Mouse (Mus musculus) G1E (cell line): ENCODE results near the gene Igfbp2. TPM values are rescaled to one million over a fixed set of nuclear protein-coding genes. Genes with fewer than 3 reads are reported as not detected.

Experiments used
- ATAC-seq: 2 replicates; pipeline ENCODE4 v1.8.0; 2016; ENCODE audit warnings: mild to moderate bottlenecking; ENCODE audit not compliant: insufficient number of reproducible peaks, poor library complexity, low FRiP score, severe bottlenecking; ENCODE audit errors: extremely low read depth
- DNase-seq: peaks from one replicate; pipeline ENCODE4 v3.0.0; 2012; ENCODE audit warnings: low spot score
- H3K27me3 ChIP-seq: 2 replicates; pipeline ENCODE4 v1.6.1; 2012; ENCODE audit warnings: mild to moderate bottlenecking, low read length, inconsistent platforms; ENCODE audit not compliant: insufficient read depth
- H3K36me3 ChIP-seq: replicated peaks from 2 replicates; pipeline ENCODE3; 2012; ENCODE audit warnings: mild to moderate bottlenecking, inconsistent platforms
- H3K4me1 ChIP-seq: 2 replicates; pipeline ENCODE4 v1.6.1; 2012; ENCODE audit warnings: low read depth, low read length, inconsistent platforms, mixed read lengths; ENCODE audit not compliant: insufficient read depth
- H3K4me3 ChIP-seq: 2 replicates; pipeline ENCODE4 v1.5.1; 2012; ENCODE audit warnings: low read depth, mild to moderate bottlenecking, inconsistent platforms, low read length, moderate library complexity, mixed read lengths
- H3K9me3 ChIP-seq: replicated peaks from 2 replicates; pipeline ENCODE4 v1.6.1; 2012; ENCODE audit warnings: inconsistent platforms
- CTCF ChIP-seq: IDR thresholded peaks from 2 replicates; pipeline ENCODE4 v1.5.1; 2012; ENCODE audit warnings: low read depth, low read length, inconsistent platforms, mixed read lengths
- GATA1 ChIP-seq: IDR thresholded peaks from 2 replicates; pipeline ENCODE4 v1.6.1; 2012; ENCODE audit warnings: borderline replicate concordance, low read length, inconsistent platforms, mixed read lengths
- GATA2 ChIP-seq: IDR thresholded peaks from 2 replicates; pipeline ENCODE4 v1.6.1; 2012; ENCODE audit warnings: low read depth, low read length, inconsistent platforms, borderline replicate concordance
- POLR2AphosphoS5 ChIP-seq: IDR thresholded peaks from 2 replicates; pipeline ENCODE4 v1.6.1; 2012; ENCODE audit warnings: low read depth, low read length, inconsistent platforms; ENCODE audit not compliant: insufficient replicate concordance
- TAL1 ChIP-seq: conservative IDR thresholded peaks from 2 replicates; pipeline ENCODE4 v1.6.1; 2012; ENCODE audit warnings: low read depth, low read length, inconsistent platforms, mixed read lengths
- polyA plus RNA-seq: library from polyadenylated mRNA; stranded (reverse); fragments of >175 nt; gene quantifications from 2 replicates; pipeline ENCODE4 v1.2.3, GENCODE M21; 2012
- total RNA-seq, 2 experiments: library from RNA; stranded (forward) in 1 of 2; stranded (reverse) in 1 of 2; fragments of 200-1000 nt in 1 of 2; fragments of >200 nt in 1 of 2; fragmentation: Nextera tagmentation in 1 of 2; gene quantifications; 2 replicates each; pipeline ENCODE4 v1.2.3; 2014 to 2017

The Igfbp2 gene
- total and polyA plus RNA-seq, 3 experiments = 0.55 TPM; not detected in 2

DNA sequence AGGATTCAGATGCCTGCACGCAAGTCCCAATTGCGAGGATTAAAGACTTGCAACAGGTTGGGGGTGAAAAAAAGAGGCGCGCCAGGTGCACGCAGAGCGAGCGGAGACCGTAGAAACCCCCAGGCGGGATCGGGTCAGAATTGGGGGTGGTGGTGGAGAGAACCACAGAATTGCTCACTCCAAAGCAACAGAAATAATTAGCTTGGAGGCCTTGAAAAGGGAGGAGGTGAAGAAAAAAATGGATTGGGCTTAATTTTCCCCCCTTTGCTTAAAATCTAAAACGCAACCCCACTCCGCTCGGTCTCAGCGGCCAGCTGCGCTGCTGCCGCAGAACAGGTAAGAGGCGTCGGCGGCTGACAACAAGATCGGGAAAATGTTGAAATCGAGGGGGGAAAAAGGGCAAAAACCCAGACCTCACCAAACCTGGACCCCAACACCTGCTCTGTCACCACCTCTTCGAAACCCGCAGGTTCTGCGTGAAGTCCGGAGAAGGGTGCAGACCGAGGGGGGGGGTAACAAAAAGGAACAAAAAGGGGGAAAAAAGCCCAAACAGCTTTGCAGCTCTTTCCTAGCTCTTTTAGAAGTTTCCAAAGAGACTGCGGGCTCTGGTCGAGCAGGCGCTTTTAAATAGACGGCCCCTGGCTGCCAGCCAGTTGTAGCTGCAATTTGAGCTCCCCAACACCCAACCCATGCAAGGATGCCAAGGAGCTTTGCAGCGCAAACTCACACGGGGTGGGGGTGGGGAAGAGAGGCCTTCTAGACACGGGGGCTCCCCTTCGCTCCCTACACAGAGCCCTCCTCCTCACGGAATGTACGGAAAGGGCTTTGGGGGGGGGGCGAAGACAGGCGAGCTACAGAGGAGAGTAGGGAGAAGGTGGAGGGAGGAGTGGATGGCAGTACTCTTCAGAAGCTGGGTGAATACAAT, 50.2 kb downstream of the Igfbp2 start, which contains the start of gene Igfbp5:
Gene Igfbp5 (minus strand): TSS at position 598 of the 925 bp plus-strand sequence.
- H3K36me3 ChIP-seq = no peaks in the 10 kb centered on the region
- no peak for TF ChIP-seq POLR2AphosphoS5
- TF ChIP-seq GATA1 = no peak
- TF ChIP-seq GATA2 = no peak
- TF ChIP-seq TAL1 = no peak
- TF ChIP-seq CTCF = no peak
- ATAC-seq (no peak), DNase-seq (no peak)
- 0 out of 2 replicates have a peak within 1 kb of the TSS, but pooled peaks have one; percentile 8 for H3K4me3 ChIP-seq
- H3K9me3 ChIP-seq = no peaks in the 10 kb centered on the region
- peaks cover 53% of the 10 kb centered on the region for H3K27me3 ChIP-seq
- peaks cover 42% of the 10 kb centered on the region for H3K4me1 ChIP-seq

DNA sequence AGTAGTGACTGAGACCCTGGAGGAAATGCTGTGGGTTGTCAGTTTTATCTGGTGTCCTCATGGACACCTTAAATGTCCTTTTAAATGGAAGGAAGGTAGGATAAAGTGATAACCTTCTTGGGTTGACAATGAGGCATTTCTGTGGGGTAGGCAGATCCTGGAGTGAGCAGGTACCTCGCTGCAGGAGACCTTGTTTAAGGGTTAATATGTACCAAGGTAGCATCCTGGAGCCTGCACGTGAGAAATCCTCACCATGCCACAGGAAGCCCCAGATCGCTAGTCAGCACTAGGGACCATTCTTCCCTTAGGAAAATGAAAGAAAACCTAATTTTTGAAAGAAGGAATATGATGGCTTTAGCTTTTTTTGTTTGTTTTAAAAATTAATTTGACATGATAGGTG, 51.4 kb downstream of the Igfbp2 start:
- DNase-seq = no peak
- TF ChIP-seq GATA2 (no peak), GATA1 (no peak), CTCF (no peak), POLR2AphosphoS5 (no peak), TAL1 (no peak)
- no peaks in the 10 kb centered on the region for H3K36me3 ChIP-seq
- no peak for ATAC-seq
- H3K4me3 ChIP-seq = no peak overlapping the region
- no peaks in the 10 kb centered on the region for H3K9me3 ChIP-seq
- H3K27me3 ChIP-seq = peaks cover 46% of the 10 kb centered on the region
- H3K4me1 ChIP-seq = peaks cover 34% of the 10 kb centered on the region

GRCm38 (mm10) chr1:72876111-72876510, 51.8 kb downstream of the Igfbp2 start:
- peaks cover 42% of the 10 kb centered on the region for H3K27me3 ChIP-seq

DNA sequence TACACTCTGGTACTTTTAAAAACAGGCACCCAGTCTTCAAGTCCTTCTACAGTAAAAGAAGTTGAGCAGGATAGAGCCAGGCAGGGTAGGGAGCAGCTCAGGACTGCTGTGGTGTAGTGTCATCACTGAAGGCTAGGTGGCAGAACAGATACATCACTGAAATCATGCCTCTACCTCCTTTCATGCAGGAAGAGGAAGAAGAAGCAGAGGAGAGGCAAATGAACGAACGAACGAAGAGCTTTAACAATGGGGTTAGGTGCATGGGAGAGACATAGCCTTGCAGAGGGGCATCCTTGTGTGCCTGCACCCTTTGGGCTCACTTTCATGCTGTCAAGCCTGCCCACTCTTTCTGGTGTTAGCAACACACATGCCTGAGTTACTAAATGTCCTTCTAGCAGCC, 53.6 kb downstream of the Igfbp2 start:
- peak; percentile 86 for ATAC-seq

More at GRCm38 (mm10) chr1:72876111-72876510, 51.8 kb downstream of the Igfbp2 start:
- no peaks in the 10 kb centered on the region for H3K36me3 ChIP-seq
- peaks cover 30% of the 10 kb centered on the region for H3K4me1 ChIP-seq
- no peak overlapping the region for H3K4me3 ChIP-seq
- no peaks in the 10 kb centered on the region for H3K9me3 ChIP-seq
- no peak for ATAC-seq
- DNase-seq = no peak
- no peak for TF ChIP-seq CTCF
- no peak for TF ChIP-seq POLR2AphosphoS5

DNA sequence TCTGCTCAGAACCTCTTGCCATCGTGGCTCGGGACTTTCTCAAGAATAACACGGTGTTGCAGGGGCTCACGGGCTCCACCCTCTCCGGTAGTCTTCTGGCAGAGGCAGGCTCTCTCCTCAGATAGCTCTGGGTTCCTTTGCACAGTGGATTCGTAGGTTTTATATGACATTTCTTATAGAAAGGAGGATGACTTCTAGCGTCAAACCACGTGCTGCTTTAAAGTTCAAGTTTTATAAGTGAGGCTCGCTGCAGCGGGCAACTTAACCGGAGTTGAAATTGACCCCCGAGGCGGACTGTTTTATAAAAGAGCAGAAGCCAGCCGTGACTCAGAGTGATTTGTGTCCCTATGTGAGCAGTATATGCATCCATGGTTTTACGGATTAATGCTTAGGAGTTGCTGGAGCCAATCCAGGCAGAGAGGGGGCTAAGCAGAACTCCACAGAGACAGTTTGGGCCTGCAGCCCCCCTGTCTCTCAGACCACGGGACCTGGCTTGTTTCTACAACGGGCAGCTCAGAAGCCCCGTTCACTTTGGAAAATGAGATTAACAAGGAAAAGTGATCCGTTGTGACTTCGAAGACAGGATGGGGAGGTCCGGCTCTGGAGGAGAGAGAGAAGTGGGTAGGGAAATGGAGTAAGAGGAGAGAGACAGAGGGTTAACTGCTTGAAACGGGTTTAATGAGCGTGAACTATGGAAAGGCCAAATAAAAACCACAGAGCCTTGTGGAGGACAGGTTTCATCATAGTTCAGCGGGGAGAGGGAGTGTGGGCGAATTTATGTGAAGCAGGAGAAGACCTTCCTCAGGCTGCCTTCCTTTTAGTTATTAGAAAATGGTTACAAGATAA, 54.4 kb downstream of the Igfbp2 start:
- DNase-seq = no peak
- Histone ChIP-seq H3K4me1 (peaks cover 17% of the 10 kb centered on the region), H3K27me3 (peaks cover 28% of the 10 kb centered on the region), H3K4me3 (no peak overlapping the region), H3K36me3 (no peaks in the 10 kb centered on the region), H3K9me3 (no peaks in the 10 kb centered on the region)
- ATAC-seq = no peak
- TF ChIP-seq TAL1 (no peak), GATA2 (no peak), GATA1 (no peak), POLR2AphosphoS5 (no peak), CTCF (no peak)

More for the DNA sequence above, 53.6 kb downstream of the Igfbp2 start:
- Histone ChIP-seq H3K4me3 (no peak overlapping the region), H3K27me3 (peaks cover 33% of the 10 kb centered on the region), H3K4me1 (peaks cover 19% of the 10 kb centered on the region), H3K36me3 (no peaks in the 10 kb centered on the region), H3K9me3 (no peaks in the 10 kb centered on the region)
- peak; percentile 70 for DNase-seq
- TF ChIP-seq POLR2AphosphoS5 (no peak), CTCF (peak; percentile 63)

DNA sequence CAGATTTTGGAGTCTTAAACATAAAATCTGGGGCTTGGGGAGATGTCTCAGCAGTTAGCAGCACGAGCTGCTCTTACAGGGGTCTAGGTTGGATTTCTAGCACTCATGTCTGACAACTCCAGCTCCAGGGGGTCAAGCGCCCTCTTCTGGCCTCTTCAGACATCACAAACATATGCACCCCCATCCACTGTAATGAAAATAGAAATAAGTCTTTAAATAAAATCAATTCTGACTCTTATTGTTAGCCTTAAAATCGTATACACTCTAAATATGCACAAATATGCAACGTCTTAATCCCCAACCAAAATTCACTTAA, 55.0 kb downstream of the Igfbp2 start:
- ATAC-seq = no peak
- Histone ChIP-seq H3K27me3 (peaks cover 22% of the 10 kb centered on the region), H3K4me1 (peaks cover 15% of the 10 kb centered on the region), H3K4me3 (no peak overlapping the region), H3K36me3 (no peaks in the 10 kb centered on the region), H3K9me3 (no peaks in the 10 kb centered on the region)
- TF ChIP-seq POLR2AphosphoS5 (no peak), GATA2 (no peak), CTCF (no peak), TAL1 (no peak), GATA1 (no peak)
- DNase-seq = no peak
